Comparison of ENCODE assay signal across 8 mouse cellular contexts in genomic region chr9:120126868-120127267, GRCm38 (mm10). TPM values are rescaled to one million over a fixed set of nuclear protein-coding genes. Genes with fewer than 3 reads are reported as not detected.
DNase-seq lines count a peak whose midpoint lies in the region; ATAC-seq and TF ChIP-seq lines count a peak whose summit lies in the region.

No protein-coding gene starts in this region.

- peak overlapping the region; percentile 100 for H3K27ac ChIP-seq in heart, embryonic 10.5 days
- H3K27ac ChIP-seq in ES-E14 (ENCODE audit: insufficient read depth, low read depth, low read length, poor library complexity, severe bottlenecking), result no peak overlapping the region; the same call in 1 of the 2 replicates
- peak overlapping the region; percentile 81 for H3K27ac ChIP-seq in hindbrain, embryonic 12.5 days
- peak overlapping the region; percentile 99 for H3K27ac ChIP-seq in midbrain, embryonic 10.5 days (replicated peaks)

- H3K27me3 ChIP-seq in heart, embryonic 10.5 days (ENCODE audit: insufficient read depth, poor library complexity, severe bottlenecking), result no peaks in the 10 kb centered on the region
- no peaks in the 10 kb centered on the region for H3K27me3 ChIP-seq in hindbrain, embryonic 12.5 days
- H3K27me3 ChIP-seq in midbrain, embryonic 10.5 days (ENCODE audit: low read depth, poor library complexity, severe bottlenecking), result no peaks in the 10 kb centered on the region

- DNase-seq in heart, embryonic 10.5 days (ENCODE audit: low spot score), result peak; percentile 61
- DNase-seq in heart, postnatal 4 days, result no peak
- DNase-seq in ES-E14 (ENCODE audit: low read depth, low spot score), result no peak
- DNase-seq in midbrain, embryonic 10.5 days (ENCODE audit: low spot score), result no peak
- DNase-seq in B cell, adult 2 months, result no peak
- no peak for DNase-seq in gastrocnemius, postnatal 10 days
- no peak for DNase-seq in layer of hippocampus, postnatal 14 days (ENCODE audit: low spot score in 2 of 2)

- no peak for ATAC-seq in hindbrain, embryonic 12.5 days (ENCODE audit: low FRiP score)

- peaks cover 9% of the 10 kb centered on the region for H3K4me1 ChIP-seq in heart, embryonic 10.5 days
- H3K4me1 ChIP-seq in ES-E14 (ENCODE audit: control insufficient read depth in 2 of 2, insufficient read depth in 2 of 2, low read length in 2 of 2, poor library complexity in 1 of 2), result peaks cover 3 to 6% of the 10 kb centered on the region in 2 experiments; a peak in 2 of 4 replicates
- H3K4me1 ChIP-seq in hindbrain, embryonic 12.5 days, result peaks cover 20% of the 10 kb centered on the region
- peaks cover 20% of the 10 kb centered on the region for H3K4me1 ChIP-seq in midbrain, embryonic 10.5 days

- peak overlapping the region; percentile 100 for H3K4me3 ChIP-seq in heart, embryonic 10.5 days
- H3K4me3 ChIP-seq in ES-E14 (ENCODE audit: insufficient read depth in 1 of 2, low read depth in 1 of 2, low read length in 2 of 2, poor library complexity in 1 of 2, severe bottlenecking in 1 of 2), result peak overlapping the region; percentile 62 to 78
- H3K4me3 ChIP-seq in hindbrain, embryonic 12.5 days, result peak overlapping the region; percentile 100
- H3K4me3 ChIP-seq in midbrain, embryonic 10.5 days, result peak overlapping the region; percentile 95

- WGBS in heart, embryonic 10.5 days, result 49% methylated on average over 11 of the region's 11 CpGs
- 70% methylated on average over 11 of the region's 11 CpGs for WGBS in hindbrain, embryonic 12.5 days
- 69% methylated on average over 11 of the region's 11 CpGs for WGBS in midbrain, embryonic 10.5 days

- in situ Hi-C loops in ES-E14 (cut with MboI; ENCODE audit: low sequenced_read_pairs in 2 of 2, unreplicated experiment in 2 of 2), result no loop called here

- peak overlapping the region; percentile 59 for H3K4me2 ChIP-seq in hindbrain, embryonic 12.5 days (replicated peaks)

- H3K9me3 ChIP-seq in heart, embryonic 10.5 days, result no peaks in the 10 kb centered on the region
- no peaks in the 10 kb centered on the region for H3K9me3 ChIP-seq in ES-E14 (ENCODE audit: control insufficient read depth, insufficient read depth, low read depth, low read length)
- no peaks in the 10 kb centered on the region for H3K9me3 ChIP-seq in hindbrain, embryonic 12.5 days (replicated peaks)
- no peaks in the 10 kb centered on the region for H3K9me3 ChIP-seq in midbrain, embryonic 10.5 days (replicated peaks)

- peak overlapping the region; percentile 69 for H3K9ac ChIP-seq in ES-E14 (ENCODE audit: insufficient read depth, low read depth, low read length, poor library complexity, severe bottlenecking)
- peak overlapping the region; percentile 60 for H3K9ac ChIP-seq in hindbrain, embryonic 12.5 days

- peaks cover 56% of the 10 kb centered on the region for H3K36me3 ChIP-seq in heart, embryonic 10.5 days
- H3K36me3 ChIP-seq in ES-E14 (ENCODE audit: control insufficient read depth, insufficient read depth, low read length, poor library complexity, severe bottlenecking), result peaks cover 51% of the 10 kb centered on the region
- peaks cover 55% of the 10 kb centered on the region for H3K36me3 ChIP-seq in hindbrain, embryonic 12.5 days
- H3K36me3 ChIP-seq in midbrain, embryonic 10.5 days, result peaks cover 57% of the 10 kb centered on the region

TF ChIP-seq in ES-E14, 5 proteins besides CTCF, POLR2A, EP300 and RAD21:
- TF ChIP-seq HCFC1 (IDR thresholded peaks at IDR 0.05; ENCODE audit: borderline replicate concordance, insufficient read depth, low read length) (no peak), CHD2 (IDR thresholded peaks at IDR 0.05; ENCODE audit: low read depth, low read length) (no peak), MAFK (IDR thresholded peaks at IDR 0.05; ENCODE audit: insufficient read depth, low read depth, low read length) (no peak)

RNA-seq across cellular contexts. Expression of gene Rpsa, which starts 0.6 kb away (rescaled TPM):
- 1,047 and 1,189 TPM in 2 replicates for polyA plus RNA-seq in heart, embryonic 10.5 days (2016; fragmentation: Nextera tagmentation; extraction: Ambion mirVana)
- total RNA-seq in heart, postnatal 4 days (2021), result 100 to 1,000 TPM; 837 to 845 TPM
- total RNA-seq in ES-E14 (2012; rRNA removed), result 2,665 and 2,882 TPM in 2 replicates
- polyA plus RNA-seq in hindbrain, embryonic 12.5 days (2016; fragmentation: Nextera tagmentation; extraction: Ambion mirVana), result 793 and 930 TPM in 2 replicates
- 1,349 and 1,575 TPM in 2 replicates for polyA plus RNA-seq in midbrain, embryonic 10.5 days (2016; fragmentation: Nextera tagmentation; extraction: Ambion mirVana)
- 100 to 1,000 TPM; 710 to 760 TPM for total RNA-seq in gastrocnemius, postnatal 10 days (2021)
- total RNA-seq in layer of hippocampus, postnatal 14 days (2021), result 100 to 1,000 TPM; 534 to 557 TPM

RNA-seq across cellular contexts. Expression of gene Slc25a38, which starts 16.7 kb away (rescaled TPM):
- 39.8 and 42.1 TPM in 2 replicates for polyA plus RNA-seq in heart, embryonic 10.5 days (2016; fragmentation: Nextera tagmentation; extraction: Ambion mirVana)
- total RNA-seq in heart, postnatal 4 days (2021), result 1 to 10 TPM; 8.3 to 8.8 TPM
- total RNA-seq in ES-E14 (2012; rRNA removed), result 37.4 and 39.5 TPM in 2 replicates
- 35.0 and 38.0 TPM in 2 replicates for polyA plus RNA-seq in hindbrain, embryonic 12.5 days (2016; fragmentation: Nextera tagmentation; extraction: Ambion mirVana)
- 40.4 and 42.1 TPM in 2 replicates for polyA plus RNA-seq in midbrain, embryonic 10.5 days (2016; fragmentation: Nextera tagmentation; extraction: Ambion mirVana)
- 1 to 10 TPM; 8.9 to 9.8 TPM for total RNA-seq in gastrocnemius, postnatal 10 days (2021)
- 10 to 100 TPM; 25.6 to 25.7 TPM for total RNA-seq in layer of hippocampus, postnatal 14 days (2021)

RNA-seq across cellular contexts. Expression of gene Mobp, which starts 22.6 kb away (rescaled TPM):
- polyA plus RNA-seq in heart, embryonic 10.5 days (2016; fragmentation: Nextera tagmentation; extraction: Ambion mirVana), result not detected in 2 replicates
- not detected for total RNA-seq in heart, postnatal 4 days (2021)
- 2.7 and 5.4 TPM in 2 replicates for total RNA-seq in ES-E14 (2012; rRNA removed)
- not detected in 2 replicates for polyA plus RNA-seq in hindbrain, embryonic 12.5 days (2016; fragmentation: Nextera tagmentation; extraction: Ambion mirVana)
- polyA plus RNA-seq in midbrain, embryonic 10.5 days (2016; fragmentation: Nextera tagmentation; extraction: Ambion mirVana), result 0.22 and 0.73 TPM in 2 replicates
- under 1 TPM in 1 of 2 experiments, not detected in 1; 0.77 TPM for total RNA-seq in gastrocnemius, postnatal 10 days (2021)
- total RNA-seq in layer of hippocampus, postnatal 14 days (2021), result 100 to 1,000 TPM; 369 to 380 TPM

RNA-seq across cellular contexts. Expression of gene Ccr8, which starts 35.0 kb away (rescaled TPM):
- polyA plus RNA-seq in heart, embryonic 10.5 days (2016; fragmentation: Nextera tagmentation; extraction: Ambion mirVana), result not detected in 2 replicates
- total RNA-seq in heart, postnatal 4 days (2021), result not detected
- total RNA-seq in ES-E14 (2012; rRNA removed), result 0.40 and 1.3 TPM in 2 replicates
- not detected in 2 replicates for polyA plus RNA-seq in hindbrain, embryonic 12.5 days (2016; fragmentation: Nextera tagmentation; extraction: Ambion mirVana)
- not detected in 2 replicates for polyA plus RNA-seq in midbrain, embryonic 10.5 days (2016; fragmentation: Nextera tagmentation; extraction: Ambion mirVana)
- total RNA-seq in gastrocnemius, postnatal 10 days (2021), result under 1 TPM in 1 of 2 experiments, not detected in 1; 0.23 TPM
- not detected for total RNA-seq in layer of hippocampus, postnatal 14 days (2021)

RNA-seq across cellular contexts. Expression of gene Cx3cr1, which starts 57.2 kb away (rescaled TPM):
- 1.1 and 4.1 TPM in 2 replicates for polyA plus RNA-seq in heart, embryonic 10.5 days (2016; fragmentation: Nextera tagmentation; extraction: Ambion mirVana)
- 1 to 10 TPM; 4.8 to 6.5 TPM for total RNA-seq in heart, postnatal 4 days (2021)
- total RNA-seq in ES-E14 (2012; rRNA removed), result 0.09 TPM in 1 of 2 replicates, not detected in the other
- polyA plus RNA-seq in hindbrain, embryonic 12.5 days (2016; fragmentation: Nextera tagmentation; extraction: Ambion mirVana), result 7.5 and 8.2 TPM in 2 replicates
- polyA plus RNA-seq in midbrain, embryonic 10.5 days (2016; fragmentation: Nextera tagmentation; extraction: Ambion mirVana), result 5.9 and 6.7 TPM in 2 replicates
- 1 to 10 TPM; 2.0 to 3.2 TPM for total RNA-seq in gastrocnemius, postnatal 10 days (2021)
- 10 to 100 TPM; 34.7 to 36.0 TPM for total RNA-seq in layer of hippocampus, postnatal 14 days (2021)

Comparison
In these comparisons a context has a peak if more than half of its experiments do, and no peak if none do; other contexts are left out.
1. RNA of gene Mobp, which starts 22.6 kb away (total RNA-seq): 369 to 380 TPM in layer of hippocampus, postnatal 14 days; 2.7 to 5.4 TPM in ES-E14, 0.77 TPM in gastrocnemius, postnatal 10 days and not detected in heart, postnatal 4 days; every median in the first group is over 10 times any median in the second.
2. Peak in every context shown above with its lines, with median percentiles within 50 percentile points of each other: H3K4me3 ChIP-seq.